Mouse (Mus musculus) cerebellum, adult (tissue): ENCODE results near the gene Ctla4.

Experiments used
- ATAC-seq: cut with Nextera tagmentation; 2 replicates; pipeline ENCODE4 v1.9.2; 2017; ENCODE audit warnings: mild to moderate bottlenecking, moderate library complexity, mixed read lengths; ENCODE audit not compliant: insufficient number of reproducible peaks, low FRiP score, low TSS enrichment

Gene Ctla4

DNA sequence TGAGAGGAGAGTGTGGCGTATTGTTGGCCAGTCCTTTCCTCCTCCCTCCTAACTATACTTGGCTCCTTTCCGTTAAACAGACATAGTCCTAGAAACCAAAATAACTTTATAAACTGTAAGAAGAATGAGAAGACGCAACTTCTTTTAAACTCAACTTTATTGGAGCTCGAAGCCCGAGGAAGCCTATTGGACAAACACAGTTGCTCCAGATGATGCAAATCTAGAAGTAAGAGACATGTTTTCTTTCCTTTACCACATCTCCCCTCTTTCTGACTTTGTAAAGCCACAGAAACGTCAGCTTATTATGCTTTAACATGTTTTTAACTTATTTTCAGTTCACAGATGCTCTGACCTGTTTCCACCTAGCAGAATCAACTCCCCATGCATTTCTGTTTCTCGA is at the start of gene Ctla4:
Gene Ctla4 (plus strand): TSS at position 20 of the 400 bp plus-strand sequence.
- no peak for ATAC-seq

- ATAC-seq, result no peak
Measured at GRCm38 (mm10) chr1:60839161-60839560, 47.6 kb upstream of the Ctla4 start.

GRCm38 (mm10) chr1:60845318-60846060 is 41.3 kb upstream of the Ctla4 start:
- no peak for ATAC-seq

- ATAC-seq, result no peak
Measured at GRCm38 (mm10) chr1:60846616-60847275, 40.1 kb upstream of the Ctla4 start.

GRCm38 (mm10) chr1:60849112-60849511 is 37.7 kb upstream of the Ctla4 start:
- ATAC-seq, result no peak

DNA sequence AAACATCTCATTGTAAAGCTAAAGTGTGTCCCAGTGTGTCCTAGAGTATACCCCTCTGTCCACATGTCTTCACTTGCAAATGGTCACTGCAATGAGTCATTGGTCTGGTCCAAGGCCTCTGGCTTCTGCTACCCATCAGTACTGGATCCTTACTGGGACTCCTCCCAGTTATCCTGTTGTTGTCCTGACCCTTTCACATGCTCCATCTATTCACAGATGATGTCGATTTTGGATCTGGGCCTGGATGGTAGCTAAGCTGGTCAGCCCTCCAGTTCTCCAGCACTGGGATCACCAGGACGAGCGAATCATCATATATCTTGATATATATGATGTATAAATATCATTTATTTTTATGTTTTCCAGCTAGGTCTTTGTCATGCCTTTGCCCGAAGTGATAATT is 37.0 kb upstream of the Ctla4 start:
- no peak for ATAC-seq

GRCm38 (mm10) chr1:60851041-60851781 is 35.6 kb upstream of the Ctla4 start:
- no peak for ATAC-seq

GRCm38 (mm10) chr1:60852075-60852769 is 34.6 kb upstream of the Ctla4 start:
- ATAC-seq, result no peak

DNA sequence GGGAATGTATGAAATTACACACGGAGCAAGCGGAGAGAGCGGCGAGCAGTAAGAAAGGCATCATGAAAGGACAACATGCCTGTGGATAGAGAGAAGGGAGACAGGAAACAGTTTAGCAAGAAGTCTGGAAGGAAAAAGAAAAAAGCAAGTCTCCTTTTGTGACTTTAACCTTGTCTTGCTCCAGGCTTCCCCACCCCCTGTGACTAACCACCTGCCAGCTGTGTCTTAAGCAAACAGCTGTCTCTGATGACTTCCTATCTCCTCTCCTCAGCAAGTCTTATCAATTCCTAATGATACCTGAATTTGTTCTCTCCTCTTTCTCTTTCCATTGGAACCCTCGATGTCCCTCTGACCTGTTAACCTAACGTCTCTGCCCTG is 34.0 kb upstream of the Ctla4 start:
- no peak for ATAC-seq

- ATAC-seq, result no peak
Measured at GRCm38 (mm10) chr1:60853330-60853956, 33.4 kb upstream of the Ctla4 start.

GRCm38 (mm10) chr1:60853991-60854390 is 32.8 kb upstream of the Ctla4 start:
- ATAC-seq, result no peak

- ATAC-seq, result no peak
Measured at GRCm38 (mm10) chr1:60857351-60858220, 29.2 kb upstream of the Ctla4 start.

DNA sequence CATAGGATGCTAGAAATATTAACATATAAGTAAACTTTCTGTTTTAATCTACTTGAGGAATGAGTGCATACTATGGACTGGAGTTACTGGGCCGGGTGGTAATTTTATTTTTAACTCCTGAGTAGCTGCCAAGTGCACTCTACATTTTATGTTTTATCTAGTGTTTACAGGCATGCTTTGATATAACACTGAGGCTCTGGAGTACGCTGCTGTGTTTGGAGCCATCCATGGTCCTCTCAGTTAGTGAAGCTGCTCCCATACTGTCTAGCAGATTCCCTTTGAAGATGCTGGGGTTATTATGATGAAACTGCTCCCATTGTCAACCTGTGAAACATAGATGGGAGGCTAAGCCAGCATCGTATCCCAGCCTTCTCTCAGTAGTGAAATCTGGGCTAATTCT is 27.6 kb upstream of the Ctla4 start:
- ATAC-seq, result no peak

DNA sequence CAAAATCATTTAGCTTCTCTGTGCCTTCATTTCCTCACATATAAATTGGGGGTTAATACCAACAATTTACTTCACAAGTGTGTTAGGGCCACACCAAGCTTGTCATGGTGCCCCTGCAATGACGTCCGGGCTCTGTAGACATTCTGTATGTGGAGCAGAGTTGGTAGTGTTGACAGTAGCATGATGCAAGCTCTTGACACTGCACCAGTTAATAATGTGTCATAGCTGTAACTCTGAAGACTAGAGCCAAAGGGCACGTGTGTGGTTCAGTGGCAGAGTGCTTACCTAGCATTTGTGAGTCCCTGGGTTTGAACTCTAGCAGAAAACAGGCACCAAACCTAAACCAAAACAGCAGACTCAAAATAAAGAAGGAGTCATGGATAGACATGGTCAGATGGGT is 27.0 kb upstream of the Ctla4 start:
- ATAC-seq, result no peak

- 0 out of 2 replicates have a peak, but pooled peaks have one; percentile 51 for ATAC-seq
Measured at GRCm38 (mm10) chr1:60860357-60860946, 26.3 kb upstream of the Ctla4 start.

- ATAC-seq, result no peak
Measured at GRCm38 (mm10) chr1:60860955-60861354, 25.8 kb upstream of the Ctla4 start.

DNA sequence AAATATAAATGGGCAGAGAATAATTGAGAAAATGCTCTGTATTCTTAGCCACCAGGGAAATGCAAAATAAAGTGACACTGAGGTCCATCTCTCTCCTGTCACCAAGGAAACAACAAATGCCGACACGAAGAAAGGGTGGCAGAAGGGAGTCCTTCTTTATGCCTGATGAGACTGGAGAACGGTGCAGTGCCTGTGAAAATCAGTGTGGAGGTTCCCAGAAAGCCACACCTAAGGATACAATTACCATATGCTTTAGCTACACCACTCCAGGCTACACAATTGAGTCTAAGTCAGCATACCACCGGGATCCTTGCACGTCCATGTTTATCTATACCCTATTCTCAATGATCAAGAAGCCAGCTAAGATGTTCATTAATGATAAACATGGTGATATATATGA is 25.4 kb upstream of the Ctla4 start:
- ATAC-seq, result no peak

GRCm38 (mm10) chr1:60862510-60862909 is 24.3 kb upstream of the Ctla4 start:
- no peak for ATAC-seq

- no peak for ATAC-seq
Measured at GRCm38 (mm10) chr1:60862951-60863461, 23.8 kb upstream of the Ctla4 start.
